Mouse (Mus musculus) midbrain, embryonic 15.5 days (tissue): ENCODE data around the gene Pcdh15. TPM values are rescaled to one million over a fixed set of nuclear protein-coding genes. Genes with fewer than 3 reads are reported as not detected.

Experiments
- ATAC-seq: fragments of 200-750 bp; cut with Nextera tagmentation; replicated peaks from 2 replicates; pipeline ENCODE4 v1.8.0; 2017; ENCODE audit warnings: moderate TSS enrichment
- H3K27ac ChIP-seq: fragments of 300-500 bp; sonication (generic); 2 replicates; pipeline ENCODE4 v1.5.1; 2015; ENCODE audit warnings: mild to moderate bottlenecking, inconsistent platforms
- H3K27me3 ChIP-seq: fragments of 300-500 bp; sonication (generic); replicated peaks from 2 replicates; pipeline ENCODE4 v1.6.1; 2015; ENCODE audit warnings: inconsistent platforms
- H3K36me3 ChIP-seq: fragments of 300-500 bp; sonication (generic); replicated peaks from 2 replicates; pipeline ENCODE4 v1.6.1; 2015; ENCODE audit warnings: inconsistent platforms
- H3K4me1 ChIP-seq: fragments of 300-500 bp; sonication (generic); 2 replicates; pipeline ENCODE4 v1.6.1; 2015; ENCODE audit warnings: inconsistent platforms
- H3K4me2 ChIP-seq: fragments of 300-500 bp; sonication (generic); 2 replicates; pipeline ENCODE4 v1.6.1; 2015; ENCODE audit warnings: inconsistent platforms, mild to moderate bottlenecking, moderate library complexity
- H3K4me3 ChIP-seq: fragments of 300-500 bp; sonication (generic); 2 replicates; pipeline ENCODE4 v1.5.1; 2015; ENCODE audit warnings: mild to moderate bottlenecking, inconsistent platforms
- H3K9ac ChIP-seq: fragments of 300-500 bp; sonication (generic); 2 replicates; pipeline ENCODE4 v1.6.1; 2015; ENCODE audit warnings: mild to moderate bottlenecking, inconsistent platforms
- H3K9me3 ChIP-seq: fragments of 300-500 bp; sonication (generic); 2 replicates; pipeline ENCODE4 v1.6.1; 2016; ENCODE audit warnings: inconsistent platforms
- WGBS: fragments of 180-500 bp; shearing (Covaris S2); methylation state at CpG from one replicate; pipeline ENCODE4 v1.1.7; 2015; ENCODE audit warnings: mixed read lengths; 5-methylcytosine and 5-hydroxymethylcytosine counted together
- polyA plus RNA-seq: library from polyadenylated mRNA; unstranded; fragments of >200 nt; fragmentation: Nextera tagmentation; extraction: Ambion mirVana; gene quantifications from 2 replicates; pipeline ENCODE4 v1.2.1, GENCODE M21; 2015

Pcdh15 gene
- polyA plus RNA-seq, 1 experiment from 2014 or later = 13.3 TPM

DNA sequence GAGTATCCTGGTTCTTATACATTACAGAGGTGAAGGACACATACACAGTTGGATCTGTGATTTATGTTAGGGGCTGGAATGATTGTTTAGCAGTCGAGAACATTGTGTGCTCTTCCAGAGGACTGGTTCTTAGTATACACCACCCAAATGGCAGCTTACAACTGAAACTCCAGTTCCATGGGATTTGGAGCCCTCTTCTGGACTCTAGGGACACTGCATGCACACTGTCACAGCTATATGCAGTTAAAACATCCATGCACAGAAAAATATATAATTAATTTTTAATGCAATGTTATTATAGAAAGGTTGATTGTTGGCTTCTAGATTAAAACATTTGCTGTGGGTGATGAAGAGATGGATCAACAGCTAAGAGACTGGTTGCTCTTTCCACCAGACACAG lies 301.3 kb downstream of the Pcdh15 start:
- Histone ChIP-seq H3K9me3 (no peaks in the 10 kb centered on the region), H3K27ac (no peak overlapping the region), H3K4me1 (no peaks in the 10 kb centered on the region), H3K4me2 (no peak overlapping the region), H3K36me3 (no peaks in the 10 kb centered on the region), H3K27me3 (no peaks in the 10 kb centered on the region), H3K9ac (no peak overlapping the region), H3K4me3 (no peak overlapping the region)
- 90% methylated on average over 1 of the region's 1 CpGs for WGBS
- no peak for ATAC-seq

DNA sequence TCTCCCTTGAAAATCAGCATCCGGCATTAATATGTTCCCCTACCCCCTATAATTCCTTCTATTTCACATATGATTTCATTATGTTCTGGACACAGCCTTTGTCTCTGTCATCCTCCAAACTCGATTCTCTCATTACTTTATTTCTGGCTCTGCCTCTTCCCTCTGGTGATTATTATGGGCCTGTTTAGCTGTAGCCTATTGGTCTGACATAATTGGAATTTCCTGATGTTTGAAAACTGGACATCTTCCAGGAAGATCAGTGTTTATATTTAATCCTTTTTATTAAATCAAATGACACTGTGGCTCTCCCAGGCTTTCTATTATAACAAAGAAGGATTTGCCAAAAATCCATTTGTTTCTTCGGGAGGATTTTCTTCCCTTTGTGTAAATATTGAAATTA lies 326.3 kb downstream of the Pcdh15 start:
- Histone ChIP-seq H3K27ac (no peak overlapping the region), H3K9ac (no peak overlapping the region), H3K4me1 (no peaks in the 10 kb centered on the region), H3K27me3 (no peaks in the 10 kb centered on the region), H3K9me3 (no peaks in the 10 kb centered on the region), H3K4me3 (no peak overlapping the region), H3K4me2 (no peak overlapping the region), H3K36me3 (no peaks in the 10 kb centered on the region)
- WGBS = 67% methylated on average over 3 of the region's 3 CpGs
- no peak for ATAC-seq

DNA sequence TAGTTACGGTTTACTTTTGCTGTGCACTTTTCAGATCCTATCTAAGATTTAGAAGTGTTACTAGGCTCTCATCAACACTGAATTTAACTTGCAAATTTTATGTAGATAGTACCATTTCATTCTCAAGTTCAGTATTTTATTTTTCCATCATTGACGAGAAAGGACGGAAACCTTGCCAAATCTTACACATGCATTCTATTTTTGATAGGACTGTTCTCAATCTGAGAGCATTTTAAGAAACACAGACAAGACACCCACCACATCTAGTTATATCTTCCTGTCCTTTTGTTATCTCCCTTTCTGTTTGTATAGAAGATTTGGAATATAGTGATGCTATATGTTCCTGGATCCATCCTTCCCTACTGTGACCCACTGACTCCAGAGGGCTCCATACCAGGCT lies 332.2 kb downstream of the Pcdh15 start:
- H3K4me3 ChIP-seq = no peak overlapping the region
- no peak overlapping the region for H3K4me2 ChIP-seq
- H3K4me1 ChIP-seq = no peaks in the 10 kb centered on the region
- H3K36me3 ChIP-seq = no peaks in the 10 kb centered on the region
- no peak overlapping the region for H3K9ac ChIP-seq
- no peaks in the 10 kb centered on the region for H3K27me3 ChIP-seq
- no peak for ATAC-seq
- H3K27ac ChIP-seq = no peak overlapping the region
- no peaks in the 10 kb centered on the region for H3K9me3 ChIP-seq
- 93% methylated on average over 3 of the region's 3 CpGs for WGBS

DNA sequence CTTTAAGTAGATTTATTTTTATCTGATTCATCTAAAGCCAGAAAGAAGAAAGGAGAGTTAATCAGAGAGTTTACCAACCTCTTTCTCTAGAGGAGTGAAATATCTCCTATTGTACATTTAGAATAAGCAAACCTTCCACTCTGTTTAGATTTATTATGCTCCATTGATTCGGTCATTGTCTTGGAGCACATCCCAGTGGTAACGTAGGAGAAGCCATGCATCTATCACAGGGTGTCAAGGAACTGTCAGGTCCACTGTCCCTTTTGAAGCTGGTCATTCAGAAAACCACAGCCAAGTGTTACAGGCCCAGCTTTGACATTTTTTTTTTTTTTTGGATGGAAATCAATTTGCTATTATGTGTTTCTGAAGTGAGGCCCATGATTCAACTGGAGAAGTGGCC lies 384.9 kb downstream of the Pcdh15 start:
- Histone ChIP-seq H3K4me2 (no peak overlapping the region), H3K9ac (no peak overlapping the region), H3K27ac (no peak overlapping the region), H3K4me3 (no peak overlapping the region), H3K36me3 (no peaks in the 10 kb centered on the region), H3K27me3 (no peaks in the 10 kb centered on the region), H3K9me3 (no peaks in the 10 kb centered on the region), H3K4me1 (no peaks in the 10 kb centered on the region)
- 63% methylated on average over 2 of the region's 2 CpGs for WGBS
- ATAC-seq = no peak

DNA sequence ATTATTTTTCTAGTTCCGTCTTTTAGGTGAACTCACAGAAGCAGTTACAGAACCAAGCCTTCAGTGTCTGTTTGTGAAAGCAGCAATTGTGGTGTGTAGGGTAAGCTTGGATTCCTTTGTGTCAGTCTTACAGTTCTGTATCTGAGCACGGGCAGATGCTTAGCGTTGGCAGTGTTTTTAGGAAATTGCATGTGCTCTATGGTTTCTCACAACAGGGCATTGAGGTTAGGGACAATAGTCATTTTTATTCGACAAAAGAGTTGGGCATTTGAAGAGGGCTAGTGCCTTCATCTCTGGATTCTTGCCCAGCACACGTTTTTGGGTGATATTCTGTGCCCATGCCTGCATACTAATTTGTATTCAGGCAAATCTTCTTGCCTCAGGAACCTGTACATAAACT lies 392.5 kb downstream of the Pcdh15 start:
- no peaks in the 10 kb centered on the region for H3K27me3 ChIP-seq
- 61% methylated on average over 5 of the region's 5 CpGs for WGBS
- H3K36me3 ChIP-seq = no peaks in the 10 kb centered on the region
- ATAC-seq = no peak
- H3K4me3 ChIP-seq = no peak overlapping the region
- H3K4me1 ChIP-seq = no peaks in the 10 kb centered on the region
- H3K9me3 ChIP-seq = no peaks in the 10 kb centered on the region
- H3K27ac ChIP-seq = no peak overlapping the region
- H3K9ac ChIP-seq = no peak overlapping the region
- no peak overlapping the region for H3K4me2 ChIP-seq

DNA sequence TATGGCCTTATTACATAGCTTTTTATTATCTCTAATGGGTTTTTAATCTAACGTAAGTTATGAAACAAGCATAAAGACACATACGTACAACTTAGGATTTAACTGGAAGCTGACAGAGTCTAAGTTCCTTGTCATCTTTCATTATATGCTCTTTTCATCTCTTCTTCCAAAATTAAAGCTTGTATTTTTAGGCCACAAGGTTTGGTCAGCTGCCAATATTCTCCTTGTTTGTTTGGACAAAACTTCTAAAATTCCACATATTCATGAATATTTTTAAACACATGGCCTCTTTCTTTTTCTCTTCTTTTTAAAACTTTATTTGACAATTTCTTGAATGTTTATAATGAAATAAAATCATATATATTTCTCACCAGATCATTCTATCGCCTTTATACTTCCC lies 415.7 kb downstream of the Pcdh15 start:
- ATAC-seq = no peak
- Histone ChIP-seq H3K9ac (no peak overlapping the region), H3K9me3 (no peaks in the 10 kb centered on the region), H3K4me2 (no peak overlapping the region), H3K4me1 (no peaks in the 10 kb centered on the region), H3K36me3 (no peaks in the 10 kb centered on the region), H3K4me3 (no peak overlapping the region), H3K27ac (no peak overlapping the region), H3K27me3 (no peaks in the 10 kb centered on the region)
- 83% methylated on average over 3 of the region's 3 CpGs for whole genome bisulfite sequencing

DNA sequence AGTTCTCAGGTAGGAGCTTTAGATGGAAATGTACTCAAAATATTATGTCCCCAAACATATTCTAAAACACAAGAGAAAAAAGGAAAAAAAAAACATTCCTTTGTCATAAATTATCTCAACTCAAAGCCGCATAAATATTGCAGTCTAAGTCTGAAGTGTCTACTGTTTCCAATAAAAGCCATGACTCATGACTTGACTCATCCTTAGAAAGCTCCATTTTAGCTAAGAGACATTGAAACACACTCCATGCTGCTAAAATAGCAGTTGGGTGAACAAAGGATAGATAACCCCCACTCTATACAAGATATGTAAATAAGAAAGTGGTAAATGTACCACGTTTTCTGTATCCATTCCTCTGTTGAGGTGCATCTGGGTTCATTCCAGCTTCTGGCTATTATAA lies 416.6 kb downstream of the Pcdh15 start:
- no peak overlapping the region for H3K9ac ChIP-seq
- H3K4me3 ChIP-seq = no peak overlapping the region
- no peak for ATAC-seq
- WGBS = 78% methylated on average over 2 of the region's 2 CpGs
- H3K4me2 ChIP-seq = no peak overlapping the region
- no peaks in the 10 kb centered on the region for H3K36me3 ChIP-seq
- H3K27me3 ChIP-seq = no peaks in the 10 kb centered on the region
- no peaks in the 10 kb centered on the region for H3K9me3 ChIP-seq
- no peak overlapping the region for H3K27ac ChIP-seq
- no peaks in the 10 kb centered on the region for H3K4me1 ChIP-seq

DNA sequence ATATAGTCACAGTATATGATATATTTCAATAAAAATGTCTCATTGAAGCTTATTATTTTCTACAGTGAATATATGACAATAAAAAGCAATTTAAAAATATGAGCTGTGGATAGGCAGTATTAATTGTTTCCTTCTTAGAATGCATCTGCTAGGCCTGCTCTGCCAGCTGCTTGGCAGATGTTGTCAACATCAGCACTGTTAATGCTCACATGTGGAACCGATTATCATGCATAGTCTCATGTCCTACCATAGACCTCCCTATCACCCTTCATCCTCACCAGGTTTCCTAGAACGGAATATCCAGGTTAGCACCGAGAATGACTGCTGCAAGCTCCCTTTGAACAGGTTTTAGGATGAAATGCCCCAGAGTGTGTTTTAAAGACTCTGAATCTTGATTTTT lies 420.3 kb downstream of the Pcdh15 start:
- H3K4me2 ChIP-seq = no peak overlapping the region
- no peak overlapping the region for H3K27ac ChIP-seq
- H3K27me3 ChIP-seq = no peaks in the 10 kb centered on the region
- H3K9me3 ChIP-seq = no peaks in the 10 kb centered on the region
- H3K4me3 ChIP-seq = no peak overlapping the region
- no peaks in the 10 kb centered on the region for H3K4me1 ChIP-seq
- no peak for ATAC-seq
- H3K36me3 ChIP-seq = no peaks in the 10 kb centered on the region
- no peak overlapping the region for H3K9ac ChIP-seq
- 86% methylated on average over 3 of the region's 3 CpGs for WGBS

DNA sequence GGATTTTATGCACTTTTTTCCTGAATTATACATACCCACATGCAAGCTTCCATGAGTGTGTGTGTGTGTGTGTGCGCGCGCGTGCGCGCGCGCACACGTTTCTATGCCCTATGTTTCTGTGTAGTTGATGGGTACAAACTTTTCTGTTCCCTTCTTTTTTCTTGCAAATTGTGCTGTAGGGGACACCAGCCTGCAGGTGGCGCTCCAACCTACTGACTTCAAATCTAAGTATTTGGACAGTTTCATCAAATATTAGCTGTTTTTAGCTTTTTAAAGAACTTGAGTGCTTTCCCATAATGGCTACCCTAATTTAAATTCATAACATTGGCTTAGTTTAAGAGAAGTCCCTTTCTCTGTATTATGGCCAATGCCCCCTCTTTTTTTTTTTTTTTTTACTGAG lies 453.7 kb downstream of the Pcdh15 start:
- no peak overlapping the region for H3K27ac ChIP-seq
- H3K4me1 ChIP-seq = no peaks in the 10 kb centered on the region
- no peaks in the 10 kb centered on the region for H3K9me3 ChIP-seq
- no peak overlapping the region for H3K9ac ChIP-seq
- WGBS = 92% methylated on average over 10 of the region's 10 CpGs
- H3K4me3 ChIP-seq = no peak overlapping the region
- H3K36me3 ChIP-seq = no peaks in the 10 kb centered on the region
- H3K27me3 ChIP-seq = no peaks in the 10 kb centered on the region
- no peak for ATAC-seq
- no peak overlapping the region for H3K4me2 ChIP-seq

DNA sequence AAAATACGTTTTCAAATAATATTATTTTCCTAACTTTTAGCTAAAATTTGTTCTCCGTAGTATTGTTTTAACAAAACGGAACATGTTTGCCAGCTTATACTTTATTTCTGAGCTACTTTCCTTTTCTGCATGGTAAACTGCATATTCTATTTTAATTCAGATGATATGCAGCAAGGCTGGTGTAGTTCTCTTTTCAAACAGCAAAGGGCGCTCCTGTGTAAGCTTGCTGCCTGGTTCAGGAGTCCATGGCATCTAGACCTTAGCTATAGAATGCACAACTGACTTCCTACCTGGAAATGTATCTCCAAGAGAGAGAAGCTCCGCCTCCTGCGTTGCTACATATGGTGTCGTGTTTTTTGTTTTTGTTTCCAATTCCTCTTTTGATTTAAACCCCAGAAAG lies 465.1 kb downstream of the Pcdh15 start:
- H3K4me3 ChIP-seq = no peak overlapping the region
- no peak for ATAC-seq
- no peaks in the 10 kb centered on the region for H3K9me3 ChIP-seq
- WGBS = 76% methylated on average over 7 of the region's 7 CpGs
- no peak overlapping the region for H3K4me2 ChIP-seq
- H3K4me1 ChIP-seq = no peaks in the 10 kb centered on the region
- no peak overlapping the region for H3K9ac ChIP-seq
- no peak overlapping the region for H3K27ac ChIP-seq
- H3K36me3 ChIP-seq = no peaks in the 10 kb centered on the region
- no peaks in the 10 kb centered on the region for H3K27me3 ChIP-seq

DNA sequence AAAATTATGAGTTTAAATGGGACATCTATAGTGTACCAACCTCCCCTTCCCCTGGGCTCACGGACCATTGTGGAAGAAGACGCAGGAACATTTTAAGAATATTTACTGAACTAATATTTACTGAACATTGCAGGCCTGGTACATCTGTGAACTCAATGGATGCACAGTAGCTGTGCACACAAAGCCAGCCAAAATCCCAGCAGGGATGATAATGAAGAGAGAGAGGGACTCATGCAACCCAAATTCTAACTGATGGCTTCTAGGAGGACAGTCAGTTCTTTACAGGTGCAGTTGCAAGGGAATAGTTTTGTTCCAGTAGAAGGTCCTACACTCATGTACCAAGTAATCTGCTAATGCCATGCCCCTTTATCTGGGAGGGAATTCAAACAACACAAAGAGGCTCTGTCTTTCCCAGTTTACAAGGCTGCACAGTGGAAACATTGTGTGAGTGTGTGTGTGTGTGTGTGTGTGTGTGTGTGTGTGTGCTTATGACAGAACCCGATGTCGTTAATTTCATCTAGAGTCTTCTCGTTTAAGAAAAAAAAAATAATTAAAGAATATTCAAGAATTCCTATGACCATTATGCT lies 475.7 kb downstream of the Pcdh15 start:
- Histone ChIP-seq H3K27me3 (no peaks in the 10 kb centered on the region), H3K4me2 (no peak overlapping the region), H3K9ac (no peak overlapping the region), H3K36me3 (no peaks in the 10 kb centered on the region), H3K9me3 (no peaks in the 10 kb centered on the region), H3K27ac (no peak overlapping the region), H3K4me1 (no peaks in the 10 kb centered on the region), H3K4me3 (no peak overlapping the region)
- ATAC-seq = no peak
- WGBS = 85% methylated on average over 5 of the region's 5 CpGs

DNA sequence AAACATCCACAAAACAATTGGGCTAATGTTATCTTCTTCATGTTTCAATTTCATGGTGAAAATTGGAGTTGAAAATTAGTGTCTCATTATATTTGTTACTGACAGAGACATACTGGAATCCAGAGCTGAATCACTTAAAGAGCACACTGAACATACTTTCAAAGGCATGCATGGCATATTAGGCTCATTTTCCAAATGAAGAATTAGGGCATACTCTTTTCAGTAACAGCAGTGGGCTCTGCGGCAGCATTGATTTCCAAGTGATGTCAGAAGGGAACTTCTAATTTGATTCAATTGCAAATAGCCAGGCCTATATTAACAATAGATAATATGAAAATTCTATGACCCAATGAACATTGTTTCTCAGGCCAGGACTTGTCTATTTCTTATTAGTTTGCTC lies 568.4 kb downstream of the Pcdh15 start:
- Histone ChIP-seq H3K4me3 (no peak overlapping the region), H3K36me3 (no peaks in the 10 kb centered on the region), H3K9me3 (no peaks in the 10 kb centered on the region), H3K9ac (no peak overlapping the region), H3K4me2 (no peak overlapping the region), H3K4me1 (no peaks in the 10 kb centered on the region), H3K27ac (no peak overlapping the region), H3K27me3 (no peaks in the 10 kb centered on the region)
- WGBS = 75% methylated on average over 1 of the region's 1 CpGs
- no peak for ATAC-seq

DNA sequence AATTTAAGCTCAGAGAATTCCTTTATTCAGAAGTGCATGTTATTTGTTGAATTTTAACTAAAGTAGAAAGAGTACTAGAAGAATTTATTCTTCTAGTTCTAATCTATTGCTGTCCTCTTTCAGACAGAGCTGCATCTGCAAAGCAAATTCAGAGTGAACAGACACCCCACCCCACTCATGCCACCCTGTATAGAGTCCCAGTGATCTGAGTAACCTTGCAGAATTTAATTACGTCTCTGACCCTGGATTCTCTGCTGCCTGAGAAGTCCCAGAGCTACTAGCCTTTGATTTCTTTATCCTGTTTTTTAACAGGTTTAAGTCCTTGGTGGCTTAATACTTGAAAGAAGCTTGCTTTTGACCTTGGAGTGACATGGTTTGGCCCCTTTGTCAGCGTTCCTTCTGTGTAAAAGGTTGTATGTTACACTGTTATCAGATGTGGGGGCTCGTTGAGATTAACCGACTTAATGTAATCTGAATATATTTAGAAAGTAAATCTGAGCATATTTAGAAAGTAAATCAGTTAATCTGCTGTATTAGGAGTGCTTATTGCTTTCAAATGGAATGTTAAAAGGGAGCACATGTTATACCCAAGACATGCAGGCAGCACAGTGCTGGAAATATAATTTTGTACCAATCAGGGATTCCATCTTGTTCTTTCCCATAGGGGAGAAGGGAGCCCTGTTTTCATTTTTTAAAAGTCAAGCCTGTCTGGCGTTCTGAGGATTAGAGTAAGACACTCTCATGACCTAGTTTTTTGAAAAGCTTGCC lies 601.6 kb downstream of the Pcdh15 start:
- Histone ChIP-seq H3K4me2 (no peak overlapping the region), H3K9me3 (no peaks in the 10 kb centered on the region), H3K4me1 (peaks cover 7% of the 10 kb centered on the region), H3K9ac (no peak overlapping the region), H3K36me3 (no peaks in the 10 kb centered on the region), H3K27me3 (no peaks in the 10 kb centered on the region), H3K27ac (no peak overlapping the region), H3K4me3 (no peak overlapping the region)
- ATAC-seq = 0 out of 2 replicates have a peak, but pooled peaks have one; percentile 58
- WGBS = 29% methylated on average over 5 of the region's 5 CpGs
